Mouse (Mus musculus) layer of hippocampus, postnatal 10 days (tissue): ENCODE measurements around the gene Pik3cg. TPM values are rescaled to one million over a fixed set of nuclear protein-coding genes. Genes with fewer than 3 reads are reported as not detected.

Experiments
- DNase-seq, 2 experiments: peaks; one replicate each; pipeline ENCODE4 v3.0.0; 2021; ENCODE audit warnings: low spot score in 2 of 2
- total RNA-seq, 2 experiments: library from RNA; stranded (reverse); gene quantifications; 2 replicates each; pipeline ENCODE4 v1.2.3; 2021

The Pik3cg gene
- total RNA-seq, 2 experiments from 2014 or later: 3.3 to 4.9 TPM

GRCm38 (mm10) chr12:32144513-32144912, 63.9 kb downstream of the Pik3cg start:
- DNase-seq: peak; percentile 78 to 81

- no peak for DNase-seq
These were observed 64.7 kb downstream of the Pik3cg start for GRCm38 (mm10) chr12:32143782-32144181.

GRCm38 (mm10) chr12:32143151-32143550, 65.3 kb downstream of the Pik3cg start:
- DNase-seq: no peak

GRCm38 (mm10) chr12:32141766-32142165, 66.7 kb downstream of the Pik3cg start:
- DNase-seq: no peak

GRCm38 (mm10) chr12:32138831-32139230, 69.6 kb downstream of the Pik3cg start:
- no peak for DNase-seq

GRCm38 (mm10) chr12:32138362-32138761, 70.1 kb downstream of the Pik3cg start:
- DNase-seq: no peak

- DNase-seq: no peak
These were observed 70.9 kb downstream of the Pik3cg start for GRCm38 (mm10) chr12:32137542-32137941.

GRCm38 (mm10) chr12:32127599-32128507, 80.6 kb downstream of the Pik3cg start:
- DNase-seq: no peak

GRCm38 (mm10) chr12:32127158-32127557, 81.3 kb downstream of the Pik3cg start:
- no peak for DNase-seq

- DNase-seq: no peak
These were observed 84.0 kb downstream of the Pik3cg start for GRCm38 (mm10) chr12:32124456-32124855.

GRCm38 (mm10) chr12:32124030-32124429, 84.4 kb downstream of the Pik3cg start:
- DNase-seq: no peak

GRCm38 (mm10) chr12:32123559-32123958, 84.9 kb downstream of the Pik3cg start:
- no peak for DNase-seq

Other genes starting within 250 kb of the Pik3cg start
- gene Prkar2b, start 147.4 kb downstream of the Pik3cg start, total RNA-seq: 10 to 100 TPM; 68.3 to 73.3 TPM
- gene Ccdc71l, start 170.0 kb upstream of the Pik3cg start, total RNA-seq: 10 to 100 TPM; 20.3 to 22.6 TPM